ENCODE assay signal across 8 mouse cellular contexts in genomic region chrX:102060891-102061290, GRCm38 (mm10). TPM values are rescaled to one million over a fixed set of nuclear protein-coding genes. Genes with fewer than 3 reads are reported as not detected.
DNase-seq lines count a peak whose midpoint lies in the region; ATAC-seq lines count a peak whose summit lies in the region.

No protein-coding gene starts in this region.

- peak; percentile 74; the same call in 1 of the 2 replicates for ATAC-seq in monocyte, adult 5-6 weeks (replicated peaks; ENCODE audit: insufficient number of reproducible peaks, low FRiP score, low TSS enrichment, poor library complexity, severe bottlenecking)

- peak; percentile 29 to 34 for DNase-seq in spleen, postnatal 36 days (ENCODE audit: low spot score in 2 of 2)
- no peak for DNase-seq in spleen, postnatal 14 days (ENCODE audit: low spot score in 2 of 2)
- DNase-seq in cerebellum, postnatal 10 days, result peak; percentile 64 to 77
- peak; percentile 21 for DNase-seq in heart, postnatal 4 days
- no peak for DNase-seq in adrenal gland, postnatal 4 days (ENCODE audit: low spot score in 2 of 2)
- no peak for DNase-seq in neural tube, embryonic 10.5 days (ENCODE audit: extremely low spot score, low spot score)
- DNase-seq in testis, postnatal 10 days (ENCODE audit: low spot score), result no peak

RNA-seq across cellular contexts. Expression of gene Rtl5, which starts 10.2 kb away (rescaled TPM):
- 1 to 10 TPM; 3.9 to 4.2 TPM for total RNA-seq in heart, postnatal 4 days (2021)
- 1.6 to 3.7 TPM (median 2.1 TPM) in 3 replicates for total RNA-seq in monocyte, adult 5-6 weeks (2017)
- 10 to 100 TPM; 14.7 to 16.1 TPM for total RNA-seq in adrenal gland, postnatal 4 days (2021)

RNA-seq across cellular contexts. Expression of gene Pin4, which starts 58.4 kb away (rescaled TPM):
- total RNA-seq in heart, postnatal 4 days (2021), result 10 to 100 TPM; 19.8 to 26.9 TPM
- total RNA-seq in monocyte, adult 5-6 weeks (2017), result 130 to 161 TPM (median 131 TPM) in 3 replicates
- total RNA-seq in adrenal gland, postnatal 4 days (2021), result 10 to 100 TPM; 39.8 to 45.8 TPM

Comparison
In these comparisons a context has a peak if more than half of its experiments do, and no peak if none do; other contexts are left out.
1. DNase-seq: peak in spleen, postnatal 36 days (2 of 2), cerebellum, postnatal 10 days (2 of 2) and heart, postnatal 4 days (single experiment); none in spleen, postnatal 14 days (0 of 2), adrenal gland, postnatal 4 days (0 of 2), neural tube, embryonic 10.5 days (single experiment) and testis, postnatal 10 days (single experiment).